Mouse (Mus musculus): ENCODE data around the gene Slc44a3. TPM values are rescaled to one million over a fixed set of nuclear protein-coding genes. Genes with fewer than 3 reads are reported as not detected.
"Not testable (repeated sequence)": the region's sequence is repeated elsewhere in the genome, so short reads cannot be mapped to it uniquely, and the experiment has no call there.

Gene Slc44a3
- total RNA-seq, 2 experiments from 2014 or later, result not detected

- intact Hi-C loops (cut with DNase I), result no loop called here
- DNase-seq (ENCODE audit: low spot score), result no peak
These were observed 24.1 kb upstream of the Slc44a3 start for GRCm38 (mm10) chr3:121556304-121556703.

- DNase-seq (ENCODE audit: low spot score), result no peak
- intact Hi-C loops (cut with DNase I), result loop anchor here (1.0 to 5.0 kb wide), 3 partner anchors 23 to 184 kb away; no protein-coding TSS in a partner anchor
These were observed 21.1 kb upstream of the Slc44a3 start for GRCm38 (mm10) chr3:121553294-121553693.

GRCm38 (mm10) chr3:121552723-121553122 lies 20.5 kb upstream of the Slc44a3 start:
- intact Hi-C loops (cut with DNase I), result loop anchor here (1.0 to 5.0 kb wide), 3 partner anchors 24 to 185 kb away; no protein-coding TSS in a partner anchor

GRCm38 (mm10) chr3:121550370-121550769 lies 18.2 kb upstream of the Slc44a3 start:
- no peak for DNase-seq (ENCODE audit: low spot score)
- intact Hi-C loops (cut with DNase I), result loop anchor here (2.0 to 5.0 kb wide), 3 partner anchors 82 to 187 kb away; partner anchors contain the start of gene F3

More at GRCm38 (mm10) chr3:121552723-121553122, 20.5 kb upstream of the Slc44a3 start:
- DNase-seq (ENCODE audit: low spot score), result no peak

- DNase-seq (ENCODE audit: low spot score), result no peak
- intact Hi-C loops (cut with DNase I), result no loop called here
These were observed 15.8 kb upstream of the Slc44a3 start for GRCm38 (mm10) chr3:121547851-121548624.

GRCm38 (mm10) chr3:121540621-121541020 lies 8.4 kb upstream of the Slc44a3 start:
- intact Hi-C loops (cut with DNase I), result no loop called here

GRCm38 (mm10) chr3:121539871-121540431 lies 7.7 kb upstream of the Slc44a3 start:
- DNase-seq (ENCODE audit: low spot score), result no peak
- intact Hi-C loops (cut with DNase I), result no loop called here

More at GRCm38 (mm10) chr3:121540621-121541020, 8.4 kb upstream of the Slc44a3 start:
- no peak for DNase-seq (ENCODE audit: low spot score)

- DNase-seq (ENCODE audit: low spot score); intact Hi-C loops (cut with DNase I): not testable (repeated sequence)
These were observed 6.6 kb upstream of the Slc44a3 start for GRCm38 (mm10) chr3:121538847-121539246.

GRCm38 (mm10) chr3:121537996-121538395 lies 5.8 kb upstream of the Slc44a3 start:
- intact Hi-C loops (cut with DNase I), result loop anchor here (2.0 kb wide), 1 partner anchor 225 kb away; no protein-coding TSS in a partner anchor
- no peak for DNase-seq (ENCODE audit: low spot score)

- intact Hi-C loops (cut with DNase I), result loop anchor here (2.0 kb wide), 1 partner anchor 226 kb away; no protein-coding TSS in a partner anchor
- DNase-seq (ENCODE audit: low spot score), result no peak
These were observed 4.6 kb upstream of the Slc44a3 start for GRCm38 (mm10) chr3:121536803-121537202.

- DNase-seq (ENCODE audit: low spot score), result no peak
- intact Hi-C loops (cut with DNase I), result loop anchor here (2.0 kb wide), 2 partner anchors 201 to 227 kb away; no protein-coding TSS in a partner anchor
These were observed 3.8 kb upstream of the Slc44a3 start for GRCm38 (mm10) chr3:121535813-121536504.

GRCm38 (mm10) chr3:121531370-121532148 lies 645 bp downstream of the Slc44a3 start:
- DNase-seq (ENCODE audit: low spot score), result no peak
- intact Hi-C loops (cut with DNase I), result no loop called here

- intact Hi-C loops (cut with DNase I), result no loop called here
- no peak for DNase-seq (ENCODE audit: low spot score)
These were observed 1.5 kb downstream of the Slc44a3 start for GRCm38 (mm10) chr3:121530546-121531258.

GRCm38 (mm10) chr3:121526096-121527093 lies 5.8 kb downstream of the Slc44a3 start:
- intact Hi-C loops (cut with DNase I), result no loop called here
- DNase-seq (ENCODE audit: low spot score), result no peak

- no peak for DNase-seq (ENCODE audit: low spot score)
- intact Hi-C loops (cut with DNase I), result no loop called here
These were observed 10.5 kb downstream of the Slc44a3 start for GRCm38 (mm10) chr3:121521633-121522125.

- intact Hi-C loops (cut with DNase I), result no loop called here
- DNase-seq (ENCODE audit: low spot score), result no peak
These were observed 11.1 kb downstream of the Slc44a3 start for GRCm38 (mm10) chr3:121521123-121521522.

GRCm38 (mm10) chr3:121517030-121517429 lies 15.2 kb downstream of the Slc44a3 start:
- intact Hi-C loops (cut with DNase I), result no loop called here
- no peak for DNase-seq (ENCODE audit: low spot score)

GRCm38 (mm10) chr3:121509141-121509540 lies 23.1 kb downstream of the Slc44a3 start:
- intact Hi-C loops (cut with DNase I), result no loop called here
- no peak for DNase-seq (ENCODE audit: low spot score)
